Mouse (Mus musculus) G1E-ER4 (cell line): ENCODE data around the gene Tbc1d21. TPM values are rescaled to one million over a fixed set of nuclear protein-coding genes. Genes with fewer than 3 reads are reported as not detected.

Experiments
- GATA1 ChIP-seq: IDR thresholded peaks from one replicate; pipeline ENCODE4 v1.8.0; 2012; ENCODE audit warnings: low read length, inconsistent platforms
- polyA plus RNA-seq: library from polyadenylated mRNA; stranded (reverse); fragments of >175 nt; gene quantifications from 2 replicates; pipeline ENCODE4 v1.2.3, GENCODE M21; 2012

Gene Tbc1d21
- not detected in 2 replicates for polyA plus RNA-seq

DNA sequence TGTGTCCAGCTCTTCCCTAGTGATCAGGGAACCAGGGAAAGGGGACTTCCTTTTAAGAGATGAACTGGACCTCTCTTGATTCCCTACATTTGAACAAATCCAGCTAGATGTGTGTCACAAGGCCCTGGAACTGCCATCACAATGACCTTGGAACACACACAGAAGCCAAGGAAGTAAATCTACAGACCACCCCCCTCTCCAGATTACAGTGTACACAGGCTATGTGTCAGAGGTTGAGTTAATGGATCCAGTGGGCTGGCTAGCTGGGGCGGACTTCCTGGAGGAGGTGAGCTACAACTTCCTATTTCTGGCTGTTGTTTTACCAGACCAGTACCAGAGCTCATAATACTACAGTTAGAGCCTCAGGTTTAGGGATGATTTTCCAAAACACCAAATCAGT lies at the start of gene Tbc1d21:
Gene Tbc1d21 (minus strand): TSS at position 101 of the 400 bp plus-strand sequence.
- TF ChIP-seq GATA1, result no peak

DNA sequence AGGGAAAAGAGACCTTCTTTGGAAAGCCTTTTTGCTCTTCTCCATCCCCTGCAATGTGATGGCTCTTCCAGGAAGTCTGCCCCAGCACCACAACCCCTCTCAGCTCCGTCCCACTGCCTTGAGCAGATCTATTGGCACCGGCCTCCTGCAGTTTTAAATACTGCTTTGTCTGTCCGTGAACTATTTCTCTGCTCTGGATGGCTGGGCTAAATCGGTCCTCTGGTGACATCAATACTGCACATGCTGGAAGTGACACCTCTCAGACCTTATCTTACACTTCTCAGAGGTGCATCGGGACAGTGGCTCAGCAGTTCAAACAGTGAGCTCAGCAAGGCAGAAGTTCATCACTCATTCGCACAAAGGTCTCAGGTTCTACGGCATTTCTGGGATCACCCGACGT lies 41.3 kb upstream of the Tbc1d21 start:
- TF ChIP-seq GATA1, result no peak

DNA sequence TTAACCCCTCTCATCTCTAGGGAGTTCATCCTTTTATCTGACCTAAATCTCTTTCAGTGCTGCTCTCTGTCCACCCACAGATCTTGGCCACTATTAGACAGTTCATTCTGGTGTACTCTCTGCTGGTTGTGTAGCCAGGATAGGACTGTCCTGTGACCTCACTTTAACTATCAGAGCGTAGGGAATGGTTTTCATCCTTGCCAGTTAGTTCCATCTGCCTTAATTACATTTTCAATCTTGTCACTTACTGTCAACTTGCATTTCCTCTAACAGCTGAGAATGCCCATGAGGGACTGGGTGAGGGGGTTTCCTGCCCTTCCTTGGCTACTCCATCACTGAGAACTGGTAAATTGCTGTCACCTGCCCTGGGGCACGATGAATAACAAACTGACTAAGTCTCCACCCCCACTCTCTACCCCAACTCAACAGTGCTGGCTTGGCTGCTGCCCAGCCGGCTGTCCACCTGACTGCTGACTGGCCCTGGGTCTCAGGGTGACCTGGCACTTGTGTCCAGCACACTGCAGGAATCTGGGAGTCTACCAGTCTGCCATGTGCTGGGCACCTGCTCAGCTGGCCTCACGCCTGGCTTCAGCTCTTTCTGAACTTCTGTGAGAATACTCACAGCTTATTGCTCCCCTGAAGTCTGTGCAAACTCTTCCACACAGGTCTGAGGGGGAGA lies 39.9 kb upstream of the Tbc1d21 start:
- no peak for TF ChIP-seq GATA1

DNA sequence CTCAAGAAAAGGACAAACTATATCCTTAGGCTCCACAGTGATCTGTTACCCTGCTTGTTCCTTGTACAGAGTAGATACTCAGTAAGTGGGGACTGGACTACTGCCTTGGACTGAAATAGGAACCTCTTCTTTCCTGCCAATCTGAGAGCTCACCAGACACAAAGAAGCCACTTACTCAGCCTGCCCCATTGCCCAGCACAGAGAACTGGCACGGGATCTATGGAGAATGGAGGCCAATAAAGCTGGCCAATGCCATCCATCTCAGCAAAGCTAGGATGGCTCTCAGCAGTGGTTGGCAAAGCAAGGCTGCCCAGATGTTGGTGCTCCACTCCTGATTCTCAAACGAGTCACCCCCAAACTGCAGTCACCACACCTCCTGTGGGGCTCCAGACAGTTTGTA lies 39.0 kb upstream of the Tbc1d21 start:
- TF ChIP-seq GATA1, result no peak

DNA sequence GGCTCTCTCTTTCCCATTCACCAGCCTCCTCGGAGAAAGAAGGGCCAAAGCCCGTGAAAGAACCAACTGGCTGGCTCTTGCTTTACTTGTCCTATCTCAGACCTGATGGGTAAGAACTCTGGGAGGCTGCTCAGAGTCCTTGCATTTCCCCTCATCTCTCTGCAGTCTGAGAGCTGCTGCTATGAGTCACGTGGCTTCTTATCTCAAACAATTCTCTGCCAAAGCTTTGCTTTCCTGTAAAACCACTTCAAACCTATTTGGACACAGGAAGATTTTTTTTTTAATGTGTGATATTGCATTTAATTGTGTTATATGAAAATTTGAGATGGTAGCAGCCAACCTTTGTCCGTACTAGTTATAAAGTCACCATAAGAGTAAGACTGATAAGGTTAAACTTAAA lies 34.2 kb upstream of the Tbc1d21 start:
- TF ChIP-seq GATA1, result no peak

DNA sequence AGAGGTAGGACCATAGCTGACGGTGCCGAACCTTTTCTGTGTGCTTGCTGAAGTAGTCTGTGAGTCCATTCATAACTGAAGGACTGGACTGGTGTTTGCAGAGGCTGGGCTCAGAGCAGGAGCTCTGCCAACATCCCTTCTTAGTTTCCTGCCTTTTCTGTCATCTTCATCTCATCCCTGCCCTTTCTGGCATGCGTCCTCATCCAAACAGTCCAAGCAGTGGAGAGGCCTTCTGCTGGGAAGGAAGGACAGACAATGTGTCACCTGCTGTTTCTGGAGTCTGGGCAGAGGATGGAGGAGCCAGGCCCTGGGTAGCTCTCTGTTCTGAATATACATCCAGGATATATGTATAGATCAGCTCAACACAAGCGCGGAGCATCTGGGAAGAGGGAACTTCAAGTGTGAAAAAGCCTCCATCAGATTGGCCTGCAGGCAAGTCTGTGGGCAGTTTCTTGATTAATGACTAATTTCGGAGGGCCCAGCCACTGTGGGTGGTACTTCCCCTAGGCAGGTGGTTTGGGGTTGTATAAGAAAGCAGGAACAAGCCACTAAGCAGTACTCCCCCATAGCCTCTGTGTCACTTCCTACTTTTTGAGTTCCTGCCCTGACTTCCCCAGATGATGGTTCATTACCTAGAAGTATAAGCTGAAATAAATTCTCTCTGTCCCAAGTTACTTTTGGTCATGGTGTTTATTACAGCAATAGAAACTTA lies 31.3 kb upstream of the Tbc1d21 start:
- TF ChIP-seq GATA1, result no peak

DNA sequence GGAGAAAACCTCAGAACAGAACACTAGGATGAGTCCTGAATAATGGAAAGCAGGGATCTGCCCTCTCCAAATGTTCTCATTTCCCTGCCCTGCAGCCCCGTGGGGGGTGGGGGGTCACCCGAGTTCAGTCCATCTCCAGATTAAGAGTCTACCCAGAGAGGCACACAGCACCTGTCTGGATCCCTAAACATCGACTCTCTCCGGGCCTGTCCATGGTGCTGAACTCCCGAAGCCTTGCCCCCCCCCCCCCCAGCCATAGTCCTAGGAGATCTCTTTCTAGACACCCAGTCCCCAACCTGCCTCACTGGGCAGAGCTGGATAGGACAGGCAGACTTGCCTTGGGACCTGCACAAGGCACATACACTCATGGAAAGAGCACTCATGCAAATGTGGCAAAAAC lies 29.4 kb upstream of the Tbc1d21 start:
- no peak for TF ChIP-seq GATA1

DNA sequence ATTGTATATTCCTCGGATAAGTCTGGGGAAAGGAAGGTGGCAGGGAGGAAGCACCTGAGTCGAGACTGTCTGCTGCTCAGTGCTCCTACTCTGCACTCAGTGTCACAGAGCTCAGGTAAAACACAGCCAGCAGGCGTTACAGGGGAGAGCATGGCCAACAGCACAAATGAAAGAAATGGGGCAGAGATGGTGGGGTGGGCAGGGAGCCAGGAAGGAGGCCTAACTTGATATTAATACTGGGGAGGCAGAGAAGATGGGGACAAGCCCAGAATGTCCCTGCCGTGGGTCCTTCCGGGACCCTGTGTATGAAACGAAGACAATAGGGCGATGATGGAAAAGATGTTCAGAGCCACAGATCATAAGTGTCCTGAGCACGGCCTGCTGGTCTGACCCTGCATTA lies 24.4 kb upstream of the Tbc1d21 start:
- TF ChIP-seq GATA1, result no peak

DNA sequence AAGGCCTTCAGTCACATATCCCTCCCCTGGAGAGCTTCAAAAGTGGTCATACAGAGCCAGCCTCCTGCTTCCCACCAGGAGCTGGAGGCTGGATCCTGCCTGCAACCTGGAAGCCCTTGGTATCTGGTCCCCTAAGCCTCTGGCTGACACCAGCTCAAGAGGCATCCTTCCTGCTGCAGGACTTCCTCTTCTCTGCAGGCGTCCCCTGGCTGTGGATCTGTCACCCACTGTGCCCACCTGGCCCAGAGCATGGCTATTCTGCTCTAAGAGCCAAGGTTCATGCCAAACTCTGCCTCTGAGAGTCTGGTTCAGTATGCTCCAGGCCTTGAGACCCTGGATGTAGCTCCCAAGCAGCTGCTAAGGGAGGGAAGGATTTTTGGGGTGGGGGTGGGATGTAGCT lies 23.6 kb upstream of the Tbc1d21 start:
- TF ChIP-seq GATA1, result no peak

DNA sequence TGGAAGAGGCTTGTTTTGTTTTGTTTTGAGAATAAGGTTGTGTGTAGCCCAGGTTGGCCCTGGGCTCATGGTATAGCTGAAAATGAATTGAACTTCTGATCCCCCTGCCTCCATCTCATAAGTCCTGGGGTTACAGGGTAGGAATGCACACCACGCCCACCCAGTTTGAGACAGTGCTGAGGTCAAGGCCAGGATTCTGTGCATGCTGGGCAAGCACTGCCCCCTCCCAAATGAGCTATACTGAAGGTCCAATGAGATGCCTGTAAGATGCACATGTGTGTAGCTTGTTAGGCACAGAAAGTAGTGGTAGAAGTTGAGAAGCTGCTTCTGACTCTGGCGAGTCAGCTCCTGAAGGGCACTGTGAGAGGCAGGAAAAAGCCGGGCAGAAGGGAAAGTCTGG lies 18.1 kb upstream of the Tbc1d21 start:
- no peak for TF ChIP-seq GATA1

DNA sequence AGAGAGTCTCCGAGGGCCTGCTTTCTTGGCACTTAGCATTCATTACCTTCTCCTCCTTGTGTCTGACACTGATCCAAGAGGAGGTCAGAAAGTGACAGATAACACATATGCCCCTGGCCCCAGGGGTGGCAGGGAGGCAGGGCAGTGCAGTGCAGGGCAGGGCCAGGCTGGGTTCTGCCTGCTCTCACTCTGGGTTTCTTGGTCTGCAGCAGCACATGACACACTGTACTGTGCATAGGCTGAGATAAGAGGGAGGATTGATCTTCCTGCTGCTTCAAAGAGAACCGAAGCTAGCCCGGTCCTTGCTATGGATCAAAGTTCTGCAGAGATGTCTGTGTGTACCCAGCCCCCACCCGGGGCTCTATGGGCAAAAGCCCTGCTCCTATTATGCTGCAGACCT lies 8.6 kb upstream of the Tbc1d21 start:
- TF ChIP-seq GATA1, result no peak

DNA sequence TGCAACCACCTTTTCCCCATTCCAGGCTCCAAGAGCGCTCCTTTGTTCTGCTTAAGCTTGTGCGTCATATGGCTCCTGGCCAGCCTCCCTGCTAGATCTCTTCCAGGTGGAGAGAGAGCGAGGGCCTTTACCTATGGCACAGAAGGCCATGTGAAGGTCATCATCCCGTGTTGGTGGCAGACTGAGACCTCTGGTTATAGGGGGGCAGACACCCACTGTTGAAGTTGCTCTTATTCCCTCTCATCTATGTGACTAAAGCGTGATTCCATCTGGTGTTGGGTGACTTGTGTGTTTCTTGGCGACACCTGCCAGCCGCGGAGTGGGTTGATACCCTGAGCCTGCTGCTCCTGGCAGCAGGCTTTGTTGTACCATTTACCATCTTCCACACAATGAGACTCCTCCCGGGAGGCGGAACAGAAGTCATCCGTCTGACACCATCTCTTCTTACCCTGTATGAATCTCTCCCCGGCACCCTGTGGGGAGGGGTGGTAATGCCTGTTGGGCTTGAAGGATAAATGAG lies 3.7 kb upstream of the Tbc1d21 start:
- TF ChIP-seq GATA1, result no peak

DNA sequence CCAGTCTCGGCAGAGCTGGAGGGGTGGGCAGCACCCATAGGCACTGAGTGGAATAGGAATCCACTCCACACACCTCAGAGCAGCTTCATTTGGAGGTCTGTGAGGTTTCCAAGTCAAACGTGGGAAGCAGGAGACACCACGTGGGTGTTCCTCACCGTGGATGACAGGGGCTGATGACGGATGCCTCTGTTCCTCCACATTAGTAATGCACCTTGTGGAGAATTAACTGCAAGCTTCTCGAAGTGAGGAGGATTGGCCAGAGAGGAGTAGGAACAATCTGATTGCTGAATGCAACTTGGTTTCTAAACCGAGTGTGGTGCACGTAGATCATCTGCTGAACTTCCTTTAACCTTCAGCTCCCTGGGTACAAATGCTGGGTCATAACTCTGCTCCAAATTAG lies 1.7 kb upstream of the Tbc1d21 start:
- no peak for TF ChIP-seq GATA1

DNA sequence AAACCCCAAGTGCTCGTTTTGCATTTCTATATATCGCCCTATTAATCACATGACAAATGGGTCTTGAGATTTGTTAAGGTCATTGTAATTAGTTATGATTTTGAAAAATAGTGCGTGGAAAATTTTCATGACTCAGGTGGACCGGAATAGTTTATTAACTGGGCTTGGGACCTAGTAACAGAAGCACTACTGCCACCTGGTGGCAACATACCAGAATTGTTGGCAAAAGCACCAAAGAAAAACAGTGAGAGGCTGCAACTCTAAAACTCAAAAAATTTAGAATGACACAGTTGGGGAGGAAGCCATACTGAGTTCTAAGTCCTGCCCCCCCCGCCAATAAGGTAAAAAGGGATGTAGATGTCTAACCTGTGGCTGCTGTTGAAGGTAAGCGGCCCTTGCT lies 611 bp downstream of the Tbc1d21 start:
- no peak for TF ChIP-seq GATA1

DNA sequence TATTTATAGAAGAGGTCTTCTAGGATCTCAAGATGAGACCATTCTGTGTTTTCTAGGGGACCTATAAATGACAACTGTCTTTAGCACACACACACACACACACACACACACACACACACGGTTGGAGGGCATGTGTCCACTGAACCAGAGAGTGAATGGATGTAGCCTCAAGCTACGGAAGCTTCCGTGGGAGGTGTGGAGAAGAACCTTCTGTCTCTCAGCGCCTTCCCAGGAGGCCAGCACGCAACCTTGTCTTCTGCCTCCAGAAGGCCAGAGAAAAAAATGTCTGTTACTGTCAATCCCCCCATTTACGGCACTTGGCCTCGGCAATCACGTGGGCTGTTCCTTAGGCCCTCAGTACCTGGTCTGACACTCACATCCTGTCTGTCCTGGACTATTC lies 5.9 kb downstream of the Tbc1d21 start:
- no peak for TF ChIP-seq GATA1

DNA sequence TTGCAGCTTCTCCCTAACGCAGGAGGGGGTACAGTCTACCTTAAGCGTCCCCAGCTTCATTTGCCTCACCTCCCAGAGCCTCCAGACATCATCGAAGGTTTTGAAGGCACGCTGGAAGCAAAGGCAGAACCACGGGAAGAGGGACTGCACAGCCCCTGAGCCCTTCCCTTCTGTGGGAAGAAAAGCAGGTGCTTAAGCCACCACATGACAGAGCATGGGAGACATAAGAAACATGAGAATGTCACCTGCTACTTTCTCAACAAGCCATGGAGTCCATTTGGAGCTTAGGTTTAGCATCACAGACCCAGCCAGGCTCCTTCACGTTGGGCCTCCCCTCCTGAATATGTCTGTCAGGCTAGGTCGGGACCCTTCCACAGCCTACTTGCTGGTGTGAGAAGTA lies 8.3 kb downstream of the Tbc1d21 start:
- TF ChIP-seq GATA1, result no peak

DNA sequence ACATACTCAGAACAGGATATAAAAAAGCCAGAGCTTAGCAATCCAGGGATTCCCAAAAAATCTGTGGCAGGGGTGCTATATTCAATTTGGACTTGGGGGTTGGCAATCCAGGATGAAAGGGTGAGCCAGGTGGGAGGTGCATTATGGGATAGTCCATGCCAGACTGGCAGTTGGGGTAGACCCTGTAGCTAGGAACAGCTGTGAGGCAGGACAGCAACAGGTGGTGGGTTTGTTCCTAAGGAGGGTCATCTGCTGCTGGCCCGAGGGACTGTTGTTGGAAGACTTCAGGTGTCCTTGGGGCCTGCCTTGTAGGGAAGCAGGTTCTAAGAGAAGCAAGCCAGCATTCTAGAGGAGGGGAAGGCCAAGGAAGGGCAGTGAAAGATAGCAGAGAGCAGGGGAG lies 8.9 kb downstream of the Tbc1d21 start:
- no peak for TF ChIP-seq GATA1
